Mouse (Mus musculus) E14TG2a.4 (cell line): Measurements from ENCODE around the gene Mipep.

ENCODE experiments used
- CTCF ChIP-seq: conservative IDR thresholded peaks from 2 replicates; pipeline ENCODE4 v1.5.1; 2014; ENCODE audit warnings: low read length
- POU5F1 ChIP-seq: IDR thresholded peaks from 2 replicates; pipeline ENCODE4 v1.6.1; 2014; ENCODE audit warnings: low read length, borderline replicate concordance

- TF ChIP-seq CTCF (no peak), POU5F1 (no peak)
These were observed 43.3 kb upstream of the Mipep start for GRCm38 (mm10) chr14:60741033-60741432.
